Mouse (Mus musculus): ENCODE data around the gene Aspscr1.
A peak's percentile ranks its signal among the peaks of the same experiment; 100 is the strongest.
"Not testable (repeated sequence)": the region's sequence is repeated elsewhere in the genome, so short reads cannot be mapped to it uniquely, and the experiment has no call there.

The Aspscr1 gene

DNA sequence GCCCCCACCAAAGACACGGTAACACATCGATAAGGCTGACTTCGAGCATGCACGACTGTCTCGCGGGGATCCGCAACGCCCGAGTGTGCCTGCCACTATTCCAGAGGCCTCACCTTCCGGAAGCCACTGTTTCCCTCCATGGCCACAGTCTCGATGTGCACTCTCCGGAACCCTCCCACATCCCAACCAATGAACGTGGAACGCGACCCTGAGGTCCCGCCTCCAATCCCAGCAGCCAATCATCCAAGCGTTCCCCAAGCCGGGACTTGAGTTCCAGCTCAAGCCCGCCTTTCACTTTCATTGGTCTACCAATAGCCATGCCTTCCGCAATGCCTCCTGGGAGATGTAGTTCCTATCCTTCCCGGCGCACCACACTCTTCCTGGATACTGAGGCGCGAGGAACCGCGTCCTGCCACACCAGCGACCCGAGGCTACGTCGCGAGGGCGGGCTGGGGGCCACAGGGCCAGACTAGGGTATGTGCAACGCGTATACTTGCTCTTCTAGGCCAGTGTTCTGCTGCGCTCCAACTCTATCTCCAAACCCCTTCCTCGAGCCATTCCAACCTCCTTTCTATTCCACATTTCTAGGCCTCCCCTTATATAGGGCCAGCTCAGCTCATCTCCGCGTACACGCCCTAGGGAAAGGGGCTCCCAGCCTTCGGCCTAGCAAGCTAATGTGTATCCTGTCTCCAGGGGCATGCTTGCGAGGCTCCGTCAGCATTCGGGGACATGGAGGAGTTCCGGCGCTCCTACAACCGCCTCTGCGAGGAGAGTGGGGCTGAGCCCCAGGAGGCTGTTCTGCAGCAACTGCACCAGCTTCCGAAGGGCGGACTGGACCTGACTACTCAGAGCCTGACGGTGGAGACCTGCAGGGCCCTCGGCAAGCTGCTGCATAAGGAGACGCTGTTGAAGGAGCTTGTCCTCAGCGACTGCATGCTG lies 41.1 kb downstream of the Aspscr1 start, which contains the start of the genes Cenpx and Lrrc45:
TSS of gene Cenpx (minus strand) at position 159 of the 939 bp plus-strand sequence.
TSS of gene Lrrc45 (plus strand) at position 346 of the 939 bp plus-strand sequence.
- peak; percentile 97 for DNase-seq (ENCODE audit: low read depth, low spot score)

DNA sequence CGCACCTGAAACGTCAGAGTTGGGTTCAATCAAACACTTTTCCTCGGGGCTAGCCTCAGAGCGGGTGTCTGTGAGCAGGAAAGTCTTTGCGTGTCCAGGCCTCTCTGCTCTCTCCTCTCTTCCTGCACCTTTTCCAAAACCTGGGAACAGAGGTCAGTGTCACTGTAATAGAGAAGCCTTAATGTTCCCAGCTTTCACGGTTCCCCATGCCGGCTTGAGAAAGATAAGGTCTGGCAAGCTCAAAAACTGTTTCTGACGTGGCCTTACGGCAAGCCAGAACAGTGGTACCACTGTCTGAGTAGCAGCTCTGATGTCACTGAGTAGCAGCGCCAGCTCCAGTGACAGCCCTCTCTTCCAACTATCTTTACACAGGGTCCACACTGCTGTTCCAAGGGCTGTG lies 41.8 kb downstream of the Aspscr1 start:
- DNase-seq (ENCODE audit: low read depth, low spot score), result no peak

DNA sequence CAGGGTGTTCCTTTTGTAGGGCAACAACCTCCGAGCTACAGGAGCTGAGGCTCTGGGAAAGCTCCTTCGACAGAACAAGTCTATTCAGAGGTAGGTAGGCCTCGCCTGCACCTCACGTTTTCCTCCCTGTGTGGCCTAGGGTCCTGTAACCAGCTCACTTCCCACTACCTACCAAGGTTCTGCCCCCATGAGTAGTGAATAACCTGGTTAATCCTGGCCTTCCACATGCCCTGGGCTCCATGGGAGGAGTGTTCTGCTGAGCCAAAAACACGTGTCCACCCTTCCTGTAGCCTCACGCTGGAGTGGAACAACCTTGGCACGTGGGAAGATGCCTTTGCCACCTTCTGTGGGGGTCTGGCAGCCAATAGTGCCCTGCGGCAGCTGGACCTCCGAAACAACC lies 42.4 kb downstream of the Aspscr1 start:
- DNase-seq (ENCODE audit: low read depth, low spot score), result no peak

DNA sequence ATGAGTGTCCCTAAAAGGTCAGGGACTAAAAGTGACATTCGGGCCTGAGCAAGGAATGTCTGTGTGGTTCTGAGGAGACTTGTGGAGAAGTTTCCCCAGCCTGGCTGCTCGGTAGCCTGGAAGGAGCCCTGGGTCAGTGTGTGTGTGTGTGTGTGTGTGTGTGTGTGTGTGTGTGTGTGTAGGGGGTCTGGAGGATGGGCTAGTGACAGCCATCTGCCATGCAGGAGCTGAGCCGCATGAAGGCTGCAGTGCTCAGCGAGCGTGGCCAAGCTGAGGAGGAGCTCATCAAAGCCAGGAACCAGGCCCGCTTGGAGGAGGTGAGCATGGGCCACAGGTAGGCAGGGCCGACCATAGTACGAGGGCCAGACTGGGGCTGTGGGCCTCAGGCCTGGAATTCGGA lies 46.5 kb downstream of the Aspscr1 start:
- no peak for DNase-seq (ENCODE audit: low read depth, low spot score)

DNA sequence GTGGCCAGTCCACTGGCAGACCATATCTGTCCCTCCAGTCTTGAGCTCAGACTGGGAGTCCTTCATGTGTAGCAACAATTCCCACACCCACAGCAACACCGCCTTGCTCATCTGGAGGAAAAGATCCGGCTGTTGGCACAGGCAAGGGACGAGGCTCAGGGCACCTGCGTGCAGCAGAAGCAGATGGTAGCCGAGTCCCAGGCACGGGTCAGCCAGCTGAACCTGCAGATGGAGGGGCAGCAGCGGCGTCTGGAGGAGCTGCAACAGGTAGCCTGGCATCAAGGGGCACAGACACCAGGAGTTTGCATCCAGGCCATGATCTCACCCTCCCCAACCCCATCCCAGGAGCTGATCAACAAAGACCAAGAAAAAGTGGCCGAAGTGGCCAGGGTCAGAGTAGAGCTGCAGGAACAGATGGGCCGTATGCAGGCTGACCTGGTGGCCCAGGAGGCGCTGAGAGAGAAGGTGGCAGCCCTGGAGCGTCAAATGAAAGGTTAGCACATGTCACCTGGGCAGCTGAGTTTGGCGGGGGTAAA lies 47.1 kb downstream of the Aspscr1 start:
- no peak for DNase-seq (ENCODE audit: low read depth, low spot score)

DNA sequence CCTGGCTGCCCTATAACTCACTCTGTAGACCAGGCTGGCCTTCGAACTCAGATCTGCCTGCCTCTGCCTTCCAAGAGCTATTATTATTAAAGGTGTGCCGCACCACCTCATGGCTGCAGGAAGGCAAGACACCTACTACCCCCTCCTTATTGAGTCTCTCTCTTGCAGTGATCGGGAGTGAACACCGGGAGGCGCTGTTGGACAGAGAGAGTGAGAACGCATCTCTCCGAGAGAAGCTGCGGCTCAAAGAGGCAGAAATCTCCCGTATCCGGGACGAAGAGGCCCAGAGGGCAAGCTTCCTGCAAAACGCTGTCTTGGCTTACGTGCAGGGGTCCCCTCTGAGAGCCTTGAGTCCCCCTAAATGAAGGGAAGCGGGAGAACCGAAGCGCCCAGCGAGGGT lies 47.7 kb downstream of the Aspscr1 start:
- DNase-seq (ENCODE audit: low read depth, low spot score), result peak; percentile 76

DNA sequence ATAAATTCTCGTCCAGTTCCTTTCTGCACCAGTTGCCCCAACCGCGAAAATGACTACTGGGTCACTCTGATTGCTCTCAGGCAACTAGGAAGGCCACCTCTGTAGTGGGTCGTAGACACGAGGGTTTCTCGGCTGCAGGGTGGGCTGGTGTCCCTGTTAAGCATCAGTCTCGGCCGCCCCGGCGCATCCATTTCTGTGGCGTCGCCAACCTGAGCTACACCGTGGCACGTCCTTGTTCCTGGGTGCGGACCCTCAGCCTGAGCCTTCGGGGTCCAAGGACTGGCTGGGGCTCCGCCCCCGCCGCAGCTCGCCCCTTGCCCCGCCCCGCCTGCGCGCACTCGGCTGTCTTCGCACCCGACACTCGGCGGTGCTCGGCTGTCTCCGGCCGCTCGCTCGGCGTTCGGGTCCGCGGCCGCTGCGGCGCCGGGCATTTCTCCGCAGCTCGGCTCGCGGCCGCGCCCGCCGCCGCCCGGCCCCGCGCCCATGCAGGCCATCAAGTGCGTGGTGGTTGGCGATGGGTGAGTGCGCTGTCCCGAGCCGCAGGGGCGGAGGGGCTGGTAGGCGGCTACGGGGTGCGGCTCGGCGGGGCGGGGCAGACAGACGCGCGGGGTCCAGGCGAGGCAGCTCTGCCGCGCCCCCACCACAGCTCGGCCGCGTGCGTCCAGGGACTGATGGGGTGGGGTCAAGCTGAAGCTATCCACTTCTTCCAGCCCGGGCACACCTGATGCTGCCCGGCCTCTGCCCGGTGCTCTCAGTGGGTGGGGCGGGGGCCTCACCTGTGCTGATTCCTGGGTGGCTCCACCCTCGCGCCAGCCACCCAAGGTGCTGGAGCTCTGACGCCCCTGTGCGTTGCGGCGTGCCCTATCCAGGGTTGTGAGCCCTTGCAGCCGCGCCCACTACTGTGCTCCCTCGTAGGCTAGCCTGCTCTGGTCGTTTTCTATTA lies 48.6 kb downstream of the Aspscr1 start, which contains the start of gene Rac3:
TSS of gene Rac3 (plus strand) at position 347 of the 943 bp plus-strand sequence.
- no peak for DNase-seq (ENCODE audit: low read depth, low spot score)

DNA sequence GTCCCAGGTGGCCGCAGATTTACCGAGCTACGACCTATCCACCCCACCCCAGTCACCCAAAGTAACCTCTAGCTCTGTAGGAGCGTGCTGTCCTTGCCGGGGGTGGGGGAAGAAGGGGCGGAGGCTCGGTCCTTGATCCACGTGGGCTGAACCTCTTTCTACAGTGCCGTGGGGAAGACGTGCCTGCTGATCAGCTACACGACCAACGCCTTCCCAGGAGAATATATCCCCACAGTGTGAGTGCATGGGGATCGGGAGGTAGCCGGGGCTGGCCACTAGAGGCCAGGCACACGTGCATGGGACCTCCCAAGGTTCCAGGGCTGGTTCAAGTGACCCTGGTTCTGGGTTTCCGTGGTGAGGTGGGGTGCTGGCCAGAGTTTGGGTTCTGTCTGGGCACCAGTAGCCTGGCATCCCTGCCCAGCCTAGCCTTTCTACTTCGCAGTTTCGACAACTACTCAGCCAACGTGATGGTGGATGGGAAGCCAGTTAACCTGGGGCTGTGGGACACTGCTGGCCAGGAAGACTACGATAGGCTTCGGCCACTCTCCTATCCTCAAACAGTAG lies 49.4 kb downstream of the Aspscr1 start:
- DNase-seq (ENCODE audit: low read depth, low spot score), result no peak

DNA sequence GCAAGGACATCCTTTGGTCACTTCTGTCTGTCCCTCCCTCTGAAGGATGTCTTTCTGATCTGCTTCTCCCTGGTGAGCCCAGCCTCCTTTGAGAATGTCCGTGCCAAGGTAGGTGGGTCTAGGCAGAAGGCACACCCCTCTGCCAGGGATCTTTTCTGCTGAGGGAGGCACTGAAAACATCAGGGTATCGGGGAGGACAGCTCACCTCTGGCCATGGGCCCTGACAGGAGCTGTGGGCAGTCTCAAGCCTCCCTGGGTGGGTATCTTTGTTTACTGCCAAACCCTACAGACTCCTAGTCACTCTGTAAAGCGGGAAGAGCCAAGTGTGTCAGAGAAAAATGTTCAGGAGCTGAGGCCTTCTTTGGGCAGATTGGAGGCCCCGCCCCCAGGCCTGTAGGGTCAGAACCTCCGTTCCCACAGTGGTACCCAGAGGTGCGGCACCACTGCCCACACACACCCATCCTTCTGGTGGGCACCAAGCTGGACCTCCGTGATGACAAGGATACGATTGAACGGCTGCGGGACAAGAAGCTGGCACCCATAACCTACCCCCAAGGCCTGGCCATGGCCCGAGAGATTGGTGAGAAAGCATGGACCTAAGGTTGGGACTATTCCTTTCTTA lies 50.1 kb downstream of the Aspscr1 start:
- no peak for DNase-seq (ENCODE audit: low read depth, low spot score)

DNA sequence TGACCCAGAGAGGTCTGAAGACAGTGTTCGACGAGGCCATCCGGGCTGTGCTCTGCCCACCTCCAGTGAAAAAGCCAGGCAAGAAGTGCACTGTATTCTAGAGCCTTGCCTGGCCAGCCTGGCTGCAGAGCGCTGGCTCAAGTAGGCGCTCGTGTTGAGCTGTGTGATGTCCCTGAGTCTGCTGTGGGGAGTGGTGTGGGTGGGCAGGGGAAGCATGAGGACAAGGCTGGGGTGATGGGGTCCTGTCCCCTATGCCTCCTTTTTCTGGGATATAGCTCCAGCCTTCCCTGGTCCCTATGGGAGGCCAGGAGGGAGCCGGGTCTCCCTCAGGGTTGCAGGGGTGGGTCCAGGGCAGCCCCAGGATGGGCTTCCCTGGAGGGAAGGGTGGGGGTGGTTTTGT lies 50.7 kb downstream of the Aspscr1 start:
- DNase-seq (ENCODE audit: low read depth, low spot score), result no peak

DNA sequence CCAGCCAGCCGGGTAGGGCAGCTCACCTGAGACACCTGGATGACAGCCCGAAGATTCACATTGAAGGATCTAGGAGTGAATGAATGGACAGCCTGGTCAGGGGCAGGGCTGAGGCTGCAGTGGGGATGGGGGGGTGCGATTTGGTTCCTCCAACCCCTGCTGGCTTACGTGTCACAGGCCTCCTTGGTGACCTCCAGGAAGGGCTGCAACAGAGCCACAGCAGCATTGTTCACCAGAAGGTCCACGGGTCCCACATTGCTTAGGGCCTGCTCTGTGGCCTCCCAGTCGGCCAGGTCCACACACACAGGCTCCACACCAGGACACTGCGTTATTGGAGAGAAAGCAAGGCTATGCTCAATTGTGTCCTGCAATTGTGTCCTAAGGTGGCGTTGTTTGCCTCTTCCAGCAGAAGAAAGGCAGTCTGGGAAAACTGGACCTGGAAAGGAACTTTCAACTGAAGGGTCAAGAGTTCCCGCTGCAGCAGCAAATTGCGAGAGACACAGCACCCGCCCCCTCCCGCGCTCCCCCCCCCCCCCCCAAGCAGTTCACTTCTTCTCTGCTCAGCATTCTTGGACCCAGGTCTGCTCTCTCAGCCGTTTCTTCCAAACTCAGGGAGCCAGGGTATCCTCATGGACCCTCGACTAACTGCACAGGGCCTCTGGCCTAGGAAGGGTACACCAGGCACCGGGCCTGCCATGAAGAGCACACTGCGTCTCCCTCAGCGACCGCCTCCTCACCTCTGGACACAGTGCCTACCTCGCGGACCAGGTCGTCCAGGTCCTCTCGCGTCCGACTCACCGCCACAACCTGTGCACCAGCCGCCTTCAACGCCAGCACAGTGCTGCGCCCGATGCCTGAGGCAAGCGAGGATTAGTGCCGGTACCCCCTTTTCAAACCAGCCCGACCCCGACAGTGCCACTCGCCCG lies 53.7 kb downstream of the Aspscr1 start:
- DNase-seq (ENCODE audit: low read depth, low spot score), result no peak

DNA sequence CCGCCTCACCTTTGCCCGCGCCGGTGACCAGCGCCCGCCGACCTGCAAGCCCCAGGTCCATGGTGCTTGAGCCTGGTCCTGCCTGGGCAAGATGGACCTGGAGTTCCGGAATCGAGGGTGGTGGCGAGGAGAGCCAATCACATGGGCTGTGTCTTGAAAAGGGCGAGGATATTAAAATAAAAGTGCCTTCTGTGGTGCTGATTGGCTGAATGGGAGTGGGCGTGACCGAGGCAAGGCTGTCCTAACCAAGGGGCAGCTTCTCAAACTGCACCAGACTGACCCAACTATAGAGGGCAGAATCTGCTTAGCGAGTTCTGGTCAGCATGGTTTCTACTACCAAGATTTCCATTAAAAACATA lies 54.4 kb downstream of the Aspscr1 start, which contains the start of gene Dcxr:
TSS of gene Dcxr (minus strand) at position 113 of the 359 bp plus-strand sequence.
- DNase-seq (ENCODE audit: low read depth, low spot score), result no peak

DNA sequence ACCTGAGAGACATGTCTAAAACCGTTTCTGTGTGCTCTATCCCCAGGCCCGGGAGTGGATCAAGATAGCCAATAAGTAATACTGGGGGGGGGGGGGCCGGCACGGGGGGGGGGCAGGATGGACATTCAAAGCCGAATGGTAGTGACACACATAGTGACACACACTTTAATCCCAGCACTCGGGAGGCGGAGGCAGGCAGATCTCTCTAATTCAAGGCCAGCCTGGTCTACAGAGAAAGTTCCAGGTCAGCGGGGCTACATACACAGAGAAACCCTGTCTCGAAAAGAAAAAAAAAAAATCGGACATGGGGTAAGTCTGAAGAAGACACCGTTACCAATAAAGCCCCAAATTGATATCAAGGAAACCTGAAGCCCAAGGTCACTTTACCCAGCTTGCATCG lies 54.8 kb downstream of the Aspscr1 start:
- DNase-seq (ENCODE audit: low read depth, low spot score), result no peak

DNA sequence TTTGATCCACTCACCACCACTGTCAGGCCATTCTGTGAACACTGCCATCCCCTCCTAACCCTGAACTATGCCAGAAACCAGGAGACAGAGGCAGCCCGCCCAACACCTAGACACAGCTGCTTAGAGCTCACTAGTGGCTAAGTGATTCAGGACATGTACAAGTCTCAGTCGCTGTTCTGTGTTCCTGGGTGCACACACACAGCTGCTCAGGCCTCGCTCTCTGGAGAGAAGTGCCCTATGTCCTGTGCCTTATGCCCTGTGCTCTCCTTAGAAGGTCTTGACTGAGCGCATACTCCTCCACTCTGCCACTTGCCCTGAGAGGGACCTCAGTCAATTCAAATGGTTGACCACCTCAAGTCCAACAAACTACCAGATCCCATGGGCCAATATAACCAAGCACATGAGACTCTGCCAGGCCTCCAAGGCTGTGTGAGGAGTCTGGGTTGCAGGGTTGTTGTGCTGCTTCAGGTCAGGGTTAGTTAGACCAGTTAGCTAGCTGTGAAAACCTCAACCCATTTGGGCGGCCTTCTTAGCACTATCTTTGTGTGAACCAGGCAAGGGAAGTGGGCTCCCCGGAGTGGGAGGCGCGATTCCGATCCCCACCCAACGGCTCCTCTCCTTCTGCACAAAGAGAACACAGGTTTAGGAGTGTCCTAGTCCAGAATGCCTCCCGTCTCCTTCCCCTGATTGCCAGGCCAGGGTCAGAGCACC lies 55.9 kb downstream of the Aspscr1 start:
- no peak for DNase-seq (ENCODE audit: low read depth, low spot score)

DNA sequence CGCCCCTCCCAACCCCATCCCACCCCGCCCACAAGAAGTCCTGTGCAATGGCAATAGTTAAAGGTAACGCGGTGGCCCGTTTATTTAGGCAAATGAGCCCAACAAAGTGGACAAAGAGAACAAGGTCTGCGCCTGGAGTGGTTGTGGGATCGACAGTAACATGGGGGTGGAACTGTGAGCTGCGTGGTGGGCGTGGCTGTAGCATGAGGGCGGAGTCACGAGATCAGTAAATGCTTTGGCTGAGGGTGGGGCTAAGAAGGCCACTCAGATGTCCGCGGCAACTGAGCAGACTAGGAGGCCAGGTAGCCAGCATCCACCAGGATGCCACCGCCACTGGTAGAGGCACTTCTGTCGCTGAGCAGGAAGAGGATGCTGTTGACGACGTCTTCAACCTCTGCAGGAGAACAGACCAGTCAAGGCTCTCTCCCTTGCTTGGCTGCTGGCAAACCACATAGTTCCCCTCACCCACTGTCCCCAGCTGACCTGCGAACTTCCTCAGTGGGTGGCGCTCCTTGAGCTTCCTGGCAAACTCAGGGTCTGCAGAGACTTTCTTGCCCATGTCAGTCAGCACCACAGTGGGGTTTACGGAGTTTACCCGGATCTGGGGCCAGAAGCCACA lies 56.8 kb downstream of the Aspscr1 start:
- not testable (repeated sequence) for DNase-seq (ENCODE audit: low read depth, low spot score)

DNA sequence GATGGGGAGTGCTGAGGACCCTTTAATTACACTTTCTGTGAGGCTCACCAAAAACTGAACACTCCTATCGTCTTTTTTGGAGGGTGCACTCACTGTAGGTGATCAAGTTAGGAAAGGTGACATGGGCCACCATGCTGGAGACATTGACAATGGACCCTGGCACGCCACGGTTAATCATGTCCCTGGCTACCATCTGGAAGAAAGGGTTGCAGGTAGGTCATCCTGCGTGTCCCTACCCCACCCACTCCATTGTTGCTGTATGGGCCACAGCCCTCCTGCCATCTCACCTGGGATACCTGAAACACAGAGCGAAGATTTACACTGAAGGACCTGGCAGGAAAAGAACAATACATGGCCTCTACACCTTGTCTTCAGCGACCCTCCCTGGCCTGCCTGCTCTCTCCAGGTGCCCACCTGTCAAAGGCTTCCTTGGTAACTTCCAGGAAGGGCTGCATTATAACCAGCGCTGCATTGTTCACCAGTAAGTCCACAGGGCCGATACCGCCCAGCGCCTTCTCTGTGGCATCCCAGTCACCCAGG lies 57.6 kb downstream of the Aspscr1 start:
- no peak for DNase-seq (ENCODE audit: low read depth, low spot score)

DNA sequence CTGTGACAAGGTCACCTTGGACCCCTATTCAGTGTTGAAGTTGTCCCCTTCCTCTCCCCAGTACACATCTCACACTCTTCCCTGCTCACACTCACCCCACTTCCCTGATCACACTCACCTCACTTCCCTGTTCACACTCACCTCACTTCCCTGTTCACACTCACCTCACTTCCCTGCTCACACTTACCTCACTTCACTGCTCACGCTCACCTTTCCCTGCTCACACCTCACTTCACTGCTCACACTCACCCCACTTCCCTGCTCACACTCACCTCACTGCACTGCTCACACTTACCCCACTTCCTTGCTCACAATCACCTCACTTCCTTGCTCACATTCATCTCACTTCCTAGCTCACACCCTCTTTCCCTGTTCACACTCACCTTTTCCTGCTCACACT lies 58.6 kb downstream of the Aspscr1 start:
- no peak for DNase-seq (ENCODE audit: low read depth, low spot score)

DNA sequence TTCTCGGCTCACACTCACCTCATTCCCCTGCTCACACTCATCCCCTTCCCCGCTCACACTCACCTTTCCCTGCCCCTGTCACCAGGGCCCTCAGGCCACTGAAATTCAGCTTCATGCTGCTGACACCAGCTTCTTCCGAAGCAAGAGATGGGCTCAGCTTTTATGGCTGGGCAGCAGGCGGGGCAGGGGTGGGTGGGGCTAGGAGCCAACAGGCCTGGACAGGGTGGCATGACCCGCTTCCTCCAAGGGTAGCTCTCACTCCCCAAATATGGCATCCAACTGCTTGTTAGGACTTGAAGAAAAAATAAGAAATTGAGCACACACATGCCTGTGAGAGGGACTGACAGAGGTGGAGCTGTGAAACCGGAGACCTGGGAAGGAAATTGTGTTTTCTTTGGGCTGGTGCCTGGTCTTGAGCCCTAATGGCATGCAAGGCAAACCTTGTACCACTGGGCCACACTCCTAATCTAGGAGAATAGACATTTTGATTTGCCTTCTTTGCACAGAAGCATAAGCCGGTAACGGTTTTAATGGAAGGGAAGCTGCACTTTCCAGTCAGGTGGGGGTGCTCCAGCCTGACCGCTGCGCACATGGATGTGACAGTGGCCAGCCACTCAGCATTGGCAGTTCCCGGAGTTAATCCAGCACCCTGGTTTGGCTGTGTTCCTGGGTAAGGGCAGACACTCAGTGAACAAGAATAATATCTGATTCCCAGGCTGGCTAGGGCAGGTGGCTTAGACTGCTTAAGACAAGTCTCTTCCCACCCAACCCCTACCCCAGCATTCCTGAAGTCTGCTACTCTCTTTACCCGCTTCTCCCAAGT lies 59.3 kb downstream of the Aspscr1 start, which contains the start of gene Cbr2:
TSS of gene Cbr2 (minus strand) at position 257 of the 823 bp plus-strand sequence.
- DNase-seq (ENCODE audit: low read depth, low spot score), result no peak
